12 mouse cellular contexts compared by ENCODE assay signal in genomic region chr13:23475658-23476057, GRCm38 (mm10). TPM values are rescaled to one million over a fixed set of nuclear protein-coding genes. Genes with fewer than 3 reads are reported as not detected.
DNase-seq lines count a peak whose midpoint lies in the region; ATAC-seq lines count a peak whose summit lies in the region.
"Had no signal": no experiment of that assay in that cellular context is flagged by ENCODE, and none has a peak within 500 bp of the region (broad histone marks: within the 10 kb centered on the region; RNA-seq: fewer than 3 reads in every experiment).

No protein-coding gene starts in this region.

- H3K4me3 ChIP-seq in midbrain, embryonic 13.5 days (replicated peaks), result no peak overlapping the region

- H3K9ac ChIP-seq in midbrain, embryonic 13.5 days (replicated peaks), result no peak overlapping the region

- no peaks in the 10 kb centered on the region for H3K27me3 ChIP-seq in midbrain, embryonic 13.5 days

- H3K4me1 ChIP-seq in midbrain, embryonic 13.5 days (replicated peaks), result peaks cover 4% of the 10 kb centered on the region; the same call in 1 of the 2 replicates

- H3K27ac ChIP-seq in midbrain, embryonic 13.5 days, result no peak overlapping the region
- H3K27ac ChIP-seq: macrophage had no signal

- peak; percentile 89 to 93 for DNase-seq in cerebellum, postnatal 10 days
- no peak for DNase-seq in cerebellum, adult 11-12 months
- peak; percentile 20 to 43 for DNase-seq in layer of hippocampus, postnatal 10 days (ENCODE audit: low spot score in 2 of 2)
- DNase-seq in layer of hippocampus, adult 9-10 months (ENCODE audit: low spot score), result no peak
- DNase-seq in heart, postnatal 10 days, result peak; percentile 54
- no peak for DNase-seq in urinary bladder, adult 18-20 months (ENCODE audit: low spot score in 2 of 2)
- DNase-seq in layer of hippocampus, adult 11-12 months (ENCODE audit: low spot score), result no peak
- DNase-seq: adrenal gland, adult 8-10 months; kidney, adult 18-20 months had no signal

- WGBS in midbrain, embryonic 13.5 days, result 29% methylated on average over 2 of the region's 2 CpGs

- no peaks in the 10 kb centered on the region for H3K36me3 ChIP-seq in midbrain, embryonic 13.5 days

- H3K4me2 ChIP-seq in midbrain, embryonic 13.5 days (replicated peaks), result no peak overlapping the region

- peak; percentile 50; the same call in 1 of the 2 replicates for ATAC-seq in midbrain, embryonic 13.5 days

- H3K9me3 ChIP-seq in midbrain, embryonic 13.5 days, result no peaks in the 10 kb centered on the region

- intact Hi-C loops in heart, postnatal 10 days (cut with DNase I), result no loop called here

RNA-seq across cellular contexts. Expression of gene Btn1a1, which starts 10.0 kb away (rescaled TPM):
- not detected for total RNA-seq in layer of hippocampus, postnatal 10 days (2021)
- total RNA-seq in heart, postnatal 10 days (2021), result not detected
- 0.04 and 0.13 TPM in 2 replicates for polyA plus RNA-seq in midbrain, embryonic 13.5 days (2015; fragmentation: Nextera tagmentation; extraction: Ambion mirVana)
- total RNA-seq: adrenal gland, adult 8-10 months; MEL had no signal
- polyA plus RNA-seq: macrophage had no signal

RNA-seq across cellular contexts. Expression of gene Btn2a2, which starts 13.0 kb away (rescaled TPM):
- total RNA-seq in layer of hippocampus, postnatal 10 days (2021), result under 1 TPM; 0.53 to 0.58 TPM
- total RNA-seq in heart, postnatal 10 days (2021), result not detected
- polyA plus RNA-seq in midbrain, embryonic 13.5 days (2015; fragmentation: Nextera tagmentation; extraction: Ambion mirVana), result 0.13 TPM in 2 replicates
- total RNA-seq: adrenal gland, adult 8-10 months; MEL had no signal
- polyA plus RNA-seq: macrophage had no signal

RNA-seq across cellular contexts. Expression of gene Abt1, which starts 52.0 kb away (rescaled TPM):
- 1 to 10 TPM; 7.0 to 7.5 TPM for total RNA-seq in layer of hippocampus, postnatal 10 days (2021)
- total RNA-seq in heart, postnatal 10 days (2021), result 1 to 10 TPM; 5.3 to 5.6 TPM
- 10.8 TPM in 2 replicates for polyA plus RNA-seq in midbrain, embryonic 13.5 days (2015; fragmentation: Nextera tagmentation; extraction: Ambion mirVana)

RNA-seq across cellular contexts. Expression of gene Hist1h4h, which starts 55.2 kb away (rescaled TPM):
- total RNA-seq in layer of hippocampus, postnatal 10 days (2021), result 100 to 1,000 TPM; 280 to 315 TPM
- 100 to 1,000 TPM; 743 to 812 TPM for total RNA-seq in heart, postnatal 10 days (2021)
- 6.4 and 7.4 TPM in 2 replicates for polyA plus RNA-seq in midbrain, embryonic 13.5 days (2015; fragmentation: Nextera tagmentation; extraction: Ambion mirVana)

RNA-seq across cellular contexts. Expression of gene Hist1h2af, which starts 58.0 kb away (rescaled TPM):
- 10 to 100 TPM; 45.7 to 51.3 TPM for total RNA-seq in layer of hippocampus, postnatal 10 days (2021)
- total RNA-seq in heart, postnatal 10 days (2021), result 100 to 1,000 TPM; 171 to 245 TPM
- 1.3 and 3.0 TPM in 2 replicates for polyA plus RNA-seq in midbrain, embryonic 13.5 days (2015; fragmentation: Nextera tagmentation; extraction: Ambion mirVana)
- polyA plus RNA-seq: macrophage had no signal

Comparison
In these comparisons a context has a peak if more than half of its experiments do, and no peak if none do; other contexts are left out.
1. DNase-seq: peak in cerebellum, postnatal 10 days (2 of 2), layer of hippocampus, postnatal 10 days (2 of 2) and heart, postnatal 10 days (2 of 2); none in cerebellum, adult 11-12 months (single experiment), layer of hippocampus, adult 9-10 months (single experiment), urinary bladder, adult 18-20 months (0 of 2) and layer of hippocampus, adult 11-12 months (single experiment).